Mouse (Mus musculus): ENCODE measurements around the gene Lrrc4c.

Lrrc4c gene

GRCm38 (mm10) chr2:97478175-97478924 lies 1160.4 kb downstream of the Lrrc4c start:
- DNase-seq (ENCODE audit: low read depth): no peak

GRCm38 (mm10) chr2:97478925-97479298 lies 1160.9 kb downstream of the Lrrc4c start:
- no peak for DNase-seq (ENCODE audit: low read depth)

DNA sequence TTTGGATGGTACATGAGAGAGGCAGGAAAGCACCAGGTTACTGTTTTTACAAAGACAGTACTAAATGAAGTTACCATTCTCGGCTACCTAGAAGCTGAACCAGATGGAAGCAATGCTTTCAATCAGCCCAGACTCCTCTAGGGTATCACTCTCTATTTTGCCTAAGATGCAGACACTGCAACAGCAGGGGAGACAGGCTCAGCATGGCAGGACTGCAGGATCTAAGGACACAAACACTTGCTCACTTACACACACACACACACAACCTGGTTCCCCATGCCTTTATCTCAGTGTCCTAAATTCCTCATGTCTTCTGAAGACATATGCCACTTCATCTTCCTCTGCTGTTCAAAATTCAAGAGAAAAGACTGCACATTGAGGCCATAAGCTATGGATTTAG lies 1167.0 kb downstream of the Lrrc4c start:
- no peak for DNase-seq (ENCODE audit: low read depth)

GRCm38 (mm10) chr2:97485609-97486008 lies 1167.6 kb downstream of the Lrrc4c start:
- no peak for DNase-seq (ENCODE audit: low read depth)

GRCm38 (mm10) chr2:97487567-97487966 lies 1169.6 kb downstream of the Lrrc4c start:
- no peak for DNase-seq (ENCODE audit: low read depth)

DNA sequence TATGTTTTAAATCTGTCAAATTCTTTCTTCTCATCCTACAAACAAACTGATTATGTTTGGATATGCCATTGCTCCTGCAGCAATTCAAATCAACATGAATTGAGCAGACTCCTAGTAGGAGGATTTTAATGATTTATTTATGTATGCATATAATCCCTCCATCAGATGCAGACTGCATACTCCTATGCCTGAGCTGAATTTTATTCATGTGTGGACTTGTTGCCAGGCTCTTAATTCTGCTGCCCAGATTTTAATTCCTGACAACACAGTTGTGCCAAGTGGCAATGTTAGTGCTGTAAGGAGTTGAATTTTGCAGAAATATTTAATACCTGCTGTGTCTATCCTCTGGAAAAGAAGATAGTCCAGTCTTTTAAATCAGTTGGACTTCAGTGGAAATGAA lies 1179.1 kb downstream of the Lrrc4c start:
- DNase-seq (ENCODE audit: low read depth): no peak

- DNase-seq (ENCODE audit: low read depth): no peak
Measured at GRCm38 (mm10) chr2:97502501-97502900, 1184.5 kb downstream of the Lrrc4c start.

DNA sequence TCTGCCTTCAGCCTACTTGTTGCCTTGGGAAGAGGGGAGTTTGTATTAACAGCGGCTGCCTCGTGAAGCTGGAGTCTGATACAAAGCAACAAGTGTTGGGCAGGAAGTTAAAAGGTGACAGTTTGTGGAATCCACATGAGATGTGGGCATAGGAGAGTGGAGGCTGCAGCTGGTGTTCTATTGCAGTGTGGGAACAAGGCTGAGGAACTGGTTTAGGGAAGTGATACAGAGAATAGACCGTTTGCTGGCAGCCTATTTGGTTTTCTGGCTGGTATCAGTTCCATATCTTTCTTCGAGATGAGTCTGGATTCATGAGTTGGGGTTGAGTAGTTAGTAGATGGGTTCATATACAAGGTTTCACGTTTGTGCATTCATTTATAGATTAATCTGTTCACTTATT lies 1186.9 kb downstream of the Lrrc4c start:
- no peak for DNase-seq (ENCODE audit: low read depth)

DNA sequence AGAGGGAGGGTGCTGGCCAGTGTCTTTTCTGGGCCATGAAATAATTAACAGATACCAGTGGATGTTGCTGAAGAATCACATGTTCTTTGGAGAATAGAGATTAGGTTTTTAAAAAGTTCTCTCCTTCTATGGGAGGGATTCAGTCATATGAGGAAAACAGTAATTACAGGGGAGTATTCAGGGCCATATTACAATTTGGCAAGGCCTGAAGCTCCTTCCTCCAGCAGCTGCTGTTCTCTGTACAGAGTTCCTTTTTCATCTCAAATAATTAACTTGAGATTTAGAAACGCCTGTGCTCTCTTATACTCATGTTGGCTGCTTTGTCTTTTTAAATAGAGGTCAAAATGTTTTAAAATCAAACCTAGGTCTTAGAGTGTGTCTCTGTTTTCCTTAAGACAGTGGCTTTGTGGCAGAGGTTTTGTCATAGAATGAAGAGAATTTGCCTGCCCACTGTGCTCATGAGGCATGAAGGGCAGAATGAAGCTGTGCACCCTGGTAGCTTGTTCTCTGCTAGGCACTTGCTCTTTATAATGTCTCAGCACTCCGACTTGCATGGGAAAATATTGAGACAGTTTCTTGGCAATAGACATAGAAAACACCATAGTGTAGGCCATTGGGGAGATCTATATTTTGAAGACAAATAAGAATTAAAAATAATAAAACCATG lies 1206.4 kb downstream of the Lrrc4c start:
- DNase-seq (ENCODE audit: low read depth): no peak

GRCm38 (mm10) chr2:97525107-97525506 lies 1207.1 kb downstream of the Lrrc4c start:
- DNase-seq (ENCODE audit: low read depth): no peak

- no peak for DNase-seq (ENCODE audit: low read depth)
Measured at GRCm38 (mm10) chr2:97530622-97531021, 1212.7 kb downstream of the Lrrc4c start.

DNA sequence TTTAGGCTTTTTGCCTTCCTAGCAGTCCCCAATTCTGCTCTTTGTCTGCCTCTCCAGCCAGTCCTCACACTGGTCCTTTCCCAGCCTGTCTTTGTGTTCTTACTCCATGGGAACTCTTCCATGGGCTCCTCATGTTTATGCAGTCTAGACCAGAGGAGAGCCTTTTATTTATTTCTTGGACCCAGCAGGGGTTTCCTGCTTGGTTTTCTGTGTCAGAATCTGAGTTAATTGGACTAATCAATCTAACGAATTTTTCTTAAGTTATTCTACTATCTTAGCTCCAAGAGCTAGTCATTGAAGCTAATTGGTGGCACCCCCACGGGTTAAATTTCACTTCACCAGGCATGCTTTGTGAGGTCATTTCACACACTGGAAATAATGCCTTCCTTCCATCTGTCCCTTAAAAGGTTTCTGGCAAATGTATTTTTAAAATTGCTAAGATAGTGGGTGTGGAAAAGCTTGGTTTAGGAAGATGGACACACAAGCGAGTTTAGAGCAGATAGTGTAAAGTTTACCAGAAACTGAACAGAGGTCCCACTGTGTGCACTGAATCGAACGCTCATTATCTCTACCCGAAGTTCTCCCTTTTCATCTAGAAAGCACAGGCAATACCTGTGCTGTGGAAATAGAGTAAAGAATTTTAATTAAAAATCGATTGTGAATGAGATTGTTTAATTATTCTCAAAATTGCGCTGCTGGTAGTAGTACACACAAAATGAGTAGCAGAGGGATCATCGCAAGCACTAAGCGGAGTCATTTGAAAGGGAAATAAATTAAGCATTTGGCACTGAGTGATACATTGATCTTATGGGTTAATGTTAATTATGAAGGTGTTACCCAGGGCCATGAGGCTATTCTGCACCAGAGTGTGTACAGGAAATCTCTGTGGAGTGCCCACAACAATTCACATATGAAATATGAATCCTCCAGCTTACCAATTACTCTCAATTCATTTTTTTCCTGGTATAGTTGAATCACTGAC lies 1226.0 kb downstream of the Lrrc4c start:
- DNase-seq (ENCODE audit: low read depth): no peak

DNA sequence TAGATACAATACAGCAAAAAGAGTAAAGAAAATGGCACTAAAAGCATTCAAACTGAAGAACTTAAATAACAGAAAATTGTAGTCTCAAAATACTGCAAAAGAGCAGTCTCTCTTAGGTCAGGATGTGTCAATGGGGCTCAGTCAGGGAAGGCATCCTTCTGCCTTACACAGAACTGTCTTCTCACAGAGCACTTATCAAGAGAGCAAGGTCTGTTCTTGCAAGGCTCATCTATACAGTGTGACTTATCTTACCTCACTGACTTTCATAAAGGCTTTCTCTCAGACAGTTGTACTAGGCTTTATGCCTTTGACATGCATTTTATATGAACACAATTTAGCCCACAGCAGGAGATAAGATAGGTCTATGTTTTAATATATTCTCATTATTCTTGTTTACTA lies 1226.7 kb downstream of the Lrrc4c start:
- DNase-seq (ENCODE audit: low read depth): no peak

- DNase-seq (ENCODE audit: low read depth): no peak
Measured at GRCm38 (mm10) chr2:97545946-97546345, 1228.0 kb downstream of the Lrrc4c start.

DNA sequence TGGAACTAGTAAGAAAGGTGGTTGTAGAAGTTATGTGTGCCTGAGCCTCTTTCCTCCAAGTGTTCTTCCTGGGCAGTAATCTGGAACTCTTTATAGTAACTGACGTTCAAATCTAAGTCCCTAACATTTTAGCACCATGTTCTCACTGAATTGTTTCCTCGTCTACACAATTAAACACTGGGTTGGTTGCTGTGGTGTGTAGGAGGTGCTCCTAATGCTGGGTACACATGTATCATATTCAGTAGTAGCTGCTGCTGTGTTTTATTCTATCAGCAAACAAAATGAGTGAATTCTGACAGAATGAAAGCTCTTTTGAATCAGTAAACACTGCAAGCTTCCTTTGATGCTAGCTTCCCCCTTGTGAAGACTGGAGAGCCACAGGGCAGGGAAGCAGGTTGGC lies 1246.5 kb downstream of the Lrrc4c start:
- no peak for DNase-seq (ENCODE audit: low read depth)

DNA sequence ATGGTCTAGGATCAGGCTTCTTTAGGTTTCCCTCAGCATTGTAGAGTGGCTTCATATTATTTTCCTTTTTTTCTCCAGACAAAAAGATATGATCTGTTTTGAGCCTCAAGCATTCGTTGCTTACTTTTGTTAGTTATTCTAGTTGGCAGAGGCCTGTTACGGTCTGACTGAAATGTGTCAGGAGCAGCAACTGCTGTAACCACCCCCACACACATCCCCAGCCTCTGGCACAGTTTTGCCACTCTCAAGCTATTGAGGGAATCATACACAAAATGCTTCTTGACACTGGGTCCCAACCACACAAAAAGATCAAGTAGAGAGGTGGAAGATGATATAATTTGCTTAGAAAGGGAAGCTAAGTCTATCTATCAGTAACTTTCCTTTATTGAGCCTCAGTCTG lies 1251.0 kb downstream of the Lrrc4c start:
- no peak for DNase-seq (ENCODE audit: low read depth)

- DNase-seq (ENCODE audit: low read depth): no peak
Measured at GRCm38 (mm10) chr2:97574921-97575320, 1257.0 kb downstream of the Lrrc4c start.

DNA sequence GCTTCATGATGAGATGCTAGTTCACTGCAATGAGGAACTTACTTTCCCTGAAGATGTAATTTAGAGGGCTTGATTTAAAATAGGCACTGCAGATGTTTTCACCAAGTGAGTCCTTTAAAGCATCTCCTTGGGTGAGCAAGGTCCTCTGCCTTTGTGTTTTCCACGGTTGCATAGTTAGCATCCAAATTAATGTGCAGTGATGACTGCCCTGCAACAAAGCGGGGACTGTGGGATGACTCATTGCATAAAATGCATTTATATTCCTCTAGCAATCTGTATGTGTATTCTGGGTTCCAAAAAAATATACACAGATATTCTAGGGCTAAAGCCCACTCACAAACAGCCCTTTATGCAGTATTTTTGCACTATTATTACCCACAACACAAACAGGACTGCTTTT lies 1263.2 kb downstream of the Lrrc4c start:
- no peak for DNase-seq (ENCODE audit: low read depth)

GRCm38 (mm10) chr2:97586322-97586721 lies 1268.4 kb downstream of the Lrrc4c start:
- no peak for DNase-seq (ENCODE audit: low read depth)

GRCm38 (mm10) chr2:97590563-97590962 lies 1272.6 kb downstream of the Lrrc4c start:
- DNase-seq (ENCODE audit: low read depth): no peak

- no peak for DNase-seq (ENCODE audit: low read depth)
Measured at GRCm38 (mm10) chr2:97604182-97604581, 1286.2 kb downstream of the Lrrc4c start.

DNA sequence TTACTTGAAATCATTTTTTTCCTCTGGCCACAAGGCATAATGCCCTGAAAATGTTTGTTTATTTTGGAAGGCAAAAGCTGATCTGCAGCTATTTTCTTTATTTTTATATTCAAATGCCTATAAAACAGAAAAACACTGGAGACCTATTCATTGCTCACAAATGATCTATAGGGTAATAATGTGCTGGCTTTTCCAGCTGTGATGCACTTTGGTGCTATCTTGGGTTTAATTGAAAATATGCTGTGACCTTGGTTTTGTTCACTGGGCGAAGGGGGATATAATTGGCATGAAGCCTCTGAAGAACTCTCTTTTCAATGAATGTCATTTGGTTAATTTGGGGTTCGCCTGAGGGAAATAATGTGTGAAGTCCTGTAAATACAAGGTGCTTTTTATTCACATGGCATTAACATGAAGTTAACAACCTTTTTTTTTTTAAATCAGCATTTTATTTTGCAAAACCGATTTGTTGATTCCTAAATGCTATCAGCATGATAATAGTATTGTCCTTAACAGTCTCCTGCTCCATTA lies 1286.8 kb downstream of the Lrrc4c start:
- no peak for DNase-seq (ENCODE audit: low read depth)
